Mouse (Mus musculus) T-helper 1 cell (primary cell): ENCODE results near the gene Stxbp1.

ENCODE experiments used
- in situ Hi-C: fragments of 300-600 bp; cut with MboI, MseI; formaldehyde crosslinking; loops from one replicate; pipeline ENCODE4 v1.15.1; 2025; ENCODE audit warnings: high pct_unique_total_duplicates

Stxbp1 gene

GRCm38 (mm10) chr2:32838147-32838884, 8.7 kb downstream of the Stxbp1 start:
- in situ Hi-C loops, result no loop called here

GRCm38 (mm10) chr2:32835588-32835987, 11.5 kb downstream of the Stxbp1 start:
- in situ Hi-C loops, result no loop called here

- in situ Hi-C loops, result no loop called here
These were observed 12.5 kb downstream of the Stxbp1 start for GRCm38 (mm10) chr2:32834496-32834895.

GRCm38 (mm10) chr2:32828979-32829676, 17.9 kb downstream of the Stxbp1 start:
- in situ Hi-C loops, result no loop called here

- in situ Hi-C loops, result no loop called here
These were observed 21.2 kb downstream of the Stxbp1 start for GRCm38 (mm10) chr2:32825796-32826195.

GRCm38 (mm10) chr2:32824778-32825177, 22.3 kb downstream of the Stxbp1 start:
- in situ Hi-C loops, result no loop called here

GRCm38 (mm10) chr2:32824181-32824580, 22.9 kb downstream of the Stxbp1 start:
- in situ Hi-C loops, result no loop called here

GRCm38 (mm10) chr2:32823579-32824154, 23.4 kb downstream of the Stxbp1 start:
- in situ Hi-C loops, result no loop called here

- in situ Hi-C loops, result no loop called here
These were observed 23.9 kb downstream of the Stxbp1 start for GRCm38 (mm10) chr2:32823153-32823552.

GRCm38 (mm10) chr2:32822643-32823042, 24.4 kb downstream of the Stxbp1 start:
- in situ Hi-C loops, result no loop called here

GRCm38 (mm10) chr2:32821041-32821802, 25.8 kb downstream of the Stxbp1 start:
- in situ Hi-C loops, result no loop called here

GRCm38 (mm10) chr2:32818208-32818607, 28.8 kb downstream of the Stxbp1 start:
- in situ Hi-C loops, result no loop called here

GRCm38 (mm10) chr2:32817589-32817988, 29.5 kb downstream of the Stxbp1 start:
- in situ Hi-C loops, result no loop called here

GRCm38 (mm10) chr2:32816946-32817581, 30.0 kb downstream of the Stxbp1 start:
- in situ Hi-C loops, result no loop called here

- in situ Hi-C loops, result no loop called here
These were observed 30.5 kb downstream of the Stxbp1 start for GRCm38 (mm10) chr2:32816497-32816896.

- in situ Hi-C loops, result no loop called here
These were observed 35.1 kb downstream of the Stxbp1 start for GRCm38 (mm10) chr2:32811959-32812358.

GRCm38 (mm10) chr2:32808816-32809566, 38.1 kb downstream of the Stxbp1 start:
- in situ Hi-C loops, result no loop called here

GRCm38 (mm10) chr2:32798251-32798962, 48.6 kb downstream of the Stxbp1 start:
- in situ Hi-C loops, result no loop called here

GRCm38 (mm10) chr2:32795748-32796418, 51.2 kb downstream of the Stxbp1 start:
- in situ Hi-C loops, result no loop called here

GRCm38 (mm10) chr2:32791297-32791696, 55.7 kb downstream of the Stxbp1 start:
- in situ Hi-C loops, result no loop called here
